Mouse (Mus musculus): ENCODE results near the gene Hps1. TPM values are rescaled to one million over a fixed set of nuclear protein-coding genes. Genes with fewer than 3 reads are reported as not detected.

The Hps1 gene
- polyA plus RNA-seq, 1 experiment: 16.6 TPM

DNA sequence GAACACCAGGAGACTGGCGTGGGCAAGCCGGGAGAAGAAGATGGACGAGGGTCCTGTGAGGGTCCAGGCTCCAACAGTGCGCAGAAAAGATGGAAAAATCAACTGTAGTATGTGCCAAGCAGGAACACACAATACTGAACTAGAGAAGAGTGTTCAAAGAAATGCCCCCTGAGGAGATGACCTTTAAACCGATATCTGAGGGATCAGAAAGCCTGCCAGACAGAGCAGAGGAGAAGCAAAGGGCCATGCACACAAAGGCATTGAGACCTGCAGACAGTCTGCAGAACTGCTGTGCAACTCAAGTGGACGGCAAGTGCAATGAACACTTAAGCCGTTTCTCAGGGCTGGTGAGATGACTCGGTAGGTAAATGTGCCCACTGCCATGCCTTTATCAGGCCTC, 12.4 kb downstream of the Hps1 start:
- H3K4me3 ChIP-seq (replicated peaks; ENCODE audit: extremely low read depth, low read depth, low read length): no peak overlapping the region
- DNase-seq: no peak
- TF ChIP-seq POLR2A (IDR thresholded peaks at IDR 0.05; ENCODE audit: borderline replicate concordance, extremely low read depth, low read depth, low read length) (no peak), CTCF (IDR thresholded peaks at IDR 0.05; ENCODE audit: insufficient read depth, low read length) (no peak)
- WGBS: 82% methylated on average over 8 of the region's 8 CpGs
- H3K4me1 ChIP-seq (ENCODE audit: control insufficient read depth, insufficient read depth, low read length): no peaks in the 10 kb centered on the region

GRCm38 (mm10) chr19:42764398-42764797, 15.4 kb downstream of the Hps1 start:
- Histone ChIP-seq H3K4me1 (ENCODE audit: control insufficient read depth, insufficient read depth, low read length) (no peaks in the 10 kb centered on the region), H3K4me3 (replicated peaks; ENCODE audit: extremely low read depth, low read depth, low read length) (no peak overlapping the region)
- 84% methylated on average over 10 of the region's 10 CpGs for WGBS
- no peak for TF ChIP-seq POLR2A (IDR thresholded peaks at IDR 0.05; ENCODE audit: borderline replicate concordance, extremely low read depth, low read depth, low read length)
- TF ChIP-seq CTCF (IDR thresholded peaks at IDR 0.05; ENCODE audit: insufficient read depth, low read length): no peak
- DNase-seq: no peak

DNA sequence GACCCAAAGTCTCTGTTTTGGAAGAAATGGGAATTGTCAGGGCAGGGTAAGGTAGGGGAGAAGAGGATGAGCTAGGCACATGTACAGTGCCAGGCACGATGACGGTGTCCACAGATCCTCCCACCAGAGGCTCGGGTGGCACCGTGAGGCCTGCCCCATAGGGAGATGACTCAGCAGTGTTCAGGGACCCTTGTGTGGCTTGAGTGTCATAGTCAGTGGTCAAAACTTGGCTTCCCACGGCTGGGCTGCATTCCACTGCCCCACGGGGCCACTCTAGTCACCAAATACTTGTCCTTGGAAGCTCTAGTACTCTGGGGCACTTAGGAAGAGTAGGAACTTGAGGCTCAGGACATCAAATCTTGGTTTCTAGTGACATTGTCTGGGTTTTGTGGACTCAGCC, 23.1 kb downstream of the Hps1 start:
- DNase-seq: no peak
- 64% methylated on average over 6 of the region's 6 CpGs for WGBS
- peaks cover 12% of the 10 kb centered on the region for H3K4me1 ChIP-seq (ENCODE audit: control insufficient read depth, insufficient read depth, low read length)
- H3K4me3 ChIP-seq (replicated peaks; ENCODE audit: extremely low read depth, low read depth, low read length): no peak overlapping the region
- no peak for TF ChIP-seq POLR2A (IDR thresholded peaks at IDR 0.05; ENCODE audit: borderline replicate concordance, extremely low read depth, low read depth, low read length)
- no peak for TF ChIP-seq CTCF (IDR thresholded peaks at IDR 0.05; ENCODE audit: insufficient read depth, low read length)

- Histone ChIP-seq H3K4me1 (ENCODE audit: control insufficient read depth, insufficient read depth, low read length) (peaks cover 12% of the 10 kb centered on the region), H3K4me3 (replicated peaks; ENCODE audit: extremely low read depth, low read depth, low read length) (no peak overlapping the region)
- 43% methylated on average over 15 of the region's 15 CpGs for WGBS
- peak; percentile 17 for DNase-seq
- no peak for TF ChIP-seq POLR2A (IDR thresholded peaks at IDR 0.05; ENCODE audit: borderline replicate concordance, extremely low read depth, low read depth, low read length)
- TF ChIP-seq CTCF (IDR thresholded peaks at IDR 0.05; ENCODE audit: insufficient read depth, low read length): no peak
Measured at GRCm38 (mm10) chr19:42755148-42755870, 24.5 kb downstream of the Hps1 start.

DNA sequence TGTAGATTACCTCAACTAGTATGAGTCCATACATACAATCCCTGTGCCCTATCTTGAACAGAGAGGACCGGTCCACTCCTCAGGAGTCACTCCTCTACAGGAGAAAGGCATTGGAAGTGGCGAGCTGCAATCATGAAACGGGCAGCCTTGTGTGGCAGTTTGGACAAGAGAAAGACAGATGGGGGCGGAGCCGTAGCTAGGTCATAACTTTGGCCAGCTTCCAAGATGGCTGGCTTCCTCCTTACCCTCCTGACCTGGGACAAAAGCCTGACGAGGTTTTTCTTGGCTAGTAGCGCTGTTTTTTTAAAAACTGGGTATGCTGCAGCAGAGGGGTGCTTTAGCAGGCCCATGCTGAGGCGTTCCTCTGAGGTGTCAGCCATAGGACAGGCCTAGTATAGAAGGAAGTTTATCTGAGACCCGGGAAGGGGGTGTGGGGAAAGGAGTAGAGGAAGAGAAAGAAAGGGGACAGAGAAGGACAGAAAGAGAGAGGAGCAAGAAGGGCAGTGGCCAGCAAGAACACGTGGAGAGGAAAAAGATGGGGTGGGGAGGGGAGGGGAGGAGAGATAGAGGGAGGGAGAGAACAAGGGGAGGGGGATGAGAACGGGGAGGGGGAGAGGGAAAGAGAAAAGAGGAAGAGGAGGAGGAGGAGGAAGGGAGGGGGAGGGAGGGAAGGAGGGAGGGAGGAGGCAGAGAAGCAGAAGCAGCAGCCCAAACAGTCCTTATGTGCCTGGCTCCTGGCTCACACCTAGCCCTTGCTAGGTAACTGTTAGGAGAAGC, 26.4 kb downstream of the Hps1 start:
- H3K4me3 ChIP-seq (replicated peaks; ENCODE audit: extremely low read depth, low read depth, low read length): peak overlapping the region; percentile 32
- 4% methylated on average over 11 of the region's 11 CpGs for whole genome bisulfite sequencing
- DNase-seq: peak; percentile 68

DNA sequence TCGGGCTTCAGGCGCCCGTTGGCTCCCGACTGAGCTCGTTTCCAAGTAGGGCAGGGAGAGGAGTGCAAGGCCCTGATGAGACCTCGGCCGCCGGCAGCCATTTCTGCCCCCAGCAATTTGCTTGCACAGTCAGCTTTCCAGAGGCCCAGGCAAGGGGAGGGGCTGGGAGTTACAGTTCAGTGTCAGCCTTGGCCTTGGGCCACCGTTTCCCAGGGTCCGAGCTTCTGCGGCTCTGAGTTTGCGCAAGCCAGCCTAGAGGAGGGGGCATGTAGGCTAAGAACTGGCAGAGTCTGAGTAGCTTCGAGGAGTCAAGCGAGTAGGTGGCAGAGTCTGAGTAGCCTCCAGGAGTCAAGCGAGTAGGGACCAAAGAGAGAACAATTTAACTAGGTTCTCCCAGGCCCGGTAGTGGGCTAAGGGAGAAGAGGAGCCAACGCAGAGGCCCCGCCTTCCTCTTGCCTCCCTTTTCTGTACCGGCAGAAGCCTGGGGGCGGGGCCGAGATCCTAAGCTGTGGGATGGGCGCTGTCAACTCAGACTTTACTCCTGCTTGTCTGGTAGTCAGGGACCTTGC, 27.3 kb downstream of the Hps1 start, which contains the start of gene Pyroxd2:
Pyroxd2 (minus strand) TSS at position 413 of the 569 bp plus-strand sequence.
- TF ChIP-seq POLR2A (IDR thresholded peaks at IDR 0.05; ENCODE audit: borderline replicate concordance, extremely low read depth, low read depth, low read length): no peak
- no peak for TF ChIP-seq CTCF (IDR thresholded peaks at IDR 0.05; ENCODE audit: insufficient read depth, low read length)
- H3K4me1 ChIP-seq (ENCODE audit: control insufficient read depth, insufficient read depth, low read length): peaks cover 10% of the 10 kb centered on the region
- 7% methylated on average over 22 of the region's 22 CpGs for WGBS
- DNase-seq: peak; percentile 76
- H3K4me3 ChIP-seq (replicated peaks; ENCODE audit: extremely low read depth, low read depth, low read length): peak within 1 kb of the TSS; percentile 62

More for the DNA sequence above, 26.4 kb downstream of the Hps1 start:
- TF ChIP-seq CTCF (IDR thresholded peaks at IDR 0.05; ENCODE audit: insufficient read depth, low read length) (no peak), POLR2A (IDR thresholded peaks at IDR 0.05; ENCODE audit: borderline replicate concordance, extremely low read depth, low read depth, low read length) (no peak; the same call in 1 of the 2 replicates)
- peaks cover 12% of the 10 kb centered on the region for H3K4me1 ChIP-seq (ENCODE audit: control insufficient read depth, insufficient read depth, low read length)

DNA sequence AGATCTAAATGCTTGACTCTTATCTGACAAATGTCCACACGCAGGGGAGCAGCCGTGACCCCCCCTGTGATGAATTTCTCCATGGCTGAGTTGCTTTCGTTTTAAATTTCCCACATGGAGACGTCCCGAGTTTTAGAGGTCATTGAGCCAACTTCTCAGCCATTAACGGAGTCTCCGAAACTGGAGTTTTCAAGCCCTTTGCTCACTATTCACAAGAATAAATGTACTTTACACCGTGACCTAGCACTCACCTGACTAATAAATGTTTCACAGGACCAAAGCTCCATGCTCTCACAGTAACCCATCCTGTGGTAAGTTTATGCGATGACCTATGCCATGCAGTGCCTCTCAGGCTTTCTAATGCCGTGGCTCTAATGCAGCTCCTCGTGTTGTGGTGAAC, 29.6 kb downstream of the Hps1 start:
- TF ChIP-seq CTCF (IDR thresholded peaks at IDR 0.05; ENCODE audit: insufficient read depth, low read length) (no peak), POLR2A (IDR thresholded peaks at IDR 0.05; ENCODE audit: borderline replicate concordance, extremely low read depth, low read depth, low read length) (no peak)
- Histone ChIP-seq H3K4me3 (replicated peaks; ENCODE audit: extremely low read depth, low read depth, low read length) (no peak overlapping the region), H3K4me1 (ENCODE audit: control insufficient read depth, insufficient read depth, low read length) (peaks cover 6% of the 10 kb centered on the region)
- DNase-seq: no peak
- WGBS: 73% methylated on average over 11 of the region's 11 CpGs

GRCm38 (mm10) chr19:42746702-42747101, 33.1 kb downstream of the Hps1 start:
- DNase-seq: no peak
- 93% methylated on average over 8 of the region's 8 CpGs for WGBS
- no peak for TF ChIP-seq POLR2A (IDR thresholded peaks at IDR 0.05; ENCODE audit: borderline replicate concordance, extremely low read depth, low read depth, low read length)
- TF ChIP-seq CTCF (IDR thresholded peaks at IDR 0.05; ENCODE audit: insufficient read depth, low read length): no peak
- Histone ChIP-seq H3K4me1 (ENCODE audit: control insufficient read depth, insufficient read depth, low read length) (no peaks in the 10 kb centered on the region; the same call in 1 of the 2 replicates), H3K4me3 (replicated peaks; ENCODE audit: extremely low read depth, low read depth, low read length) (no peak overlapping the region)

GRCm38 (mm10) chr19:42745869-42746224, 33.9 kb downstream of the Hps1 start:
- no peak for DNase-seq
- 67% methylated on average over 4 of the region's 4 CpGs for WGBS
- TF ChIP-seq CTCF (IDR thresholded peaks at IDR 0.05; ENCODE audit: insufficient read depth, low read length) (no peak), POLR2A (IDR thresholded peaks at IDR 0.05; ENCODE audit: borderline replicate concordance, extremely low read depth, low read depth, low read length) (no peak)
- H3K4me3 ChIP-seq (replicated peaks; ENCODE audit: extremely low read depth, low read depth, low read length): no peak overlapping the region
- no peaks in the 10 kb centered on the region for H3K4me1 ChIP-seq (ENCODE audit: control insufficient read depth, insufficient read depth, low read length)

Data from lung, adult 2 months (tissue).